24 mouse cellular contexts compared by ENCODE assay signal in the genomic region with DNA sequence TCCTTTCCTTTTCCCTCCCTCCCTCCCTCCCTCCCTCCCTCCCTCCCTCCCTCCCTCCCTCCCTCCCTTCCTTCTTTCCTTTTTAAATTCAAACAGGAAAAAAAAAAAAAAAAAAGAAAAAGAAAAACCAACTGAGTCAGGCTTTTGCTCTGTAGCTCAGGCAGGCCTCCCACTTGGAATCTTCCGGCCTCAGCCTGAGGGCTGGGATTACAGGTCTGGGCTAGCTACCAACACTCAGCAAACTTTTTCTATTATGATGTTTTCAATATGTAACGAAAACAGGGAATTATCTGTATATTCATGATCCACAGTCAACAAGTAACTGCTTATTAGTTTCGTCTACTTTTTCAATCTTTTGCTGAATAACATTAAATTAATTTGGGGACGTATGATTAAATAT. TPM values are rescaled to one million over a fixed set of nuclear protein-coding genes. Genes with fewer than 3 reads are reported as not detected.
"Had no signal": no experiment of that assay in that cellular context is flagged by ENCODE, and none has a peak within 500 bp of the region (broad histone marks: within the 10 kb centered on the region; RNA-seq: fewer than 3 reads in every experiment).

No protein-coding gene starts in this region.

- H3K36me3 ChIP-seq: midbrain, embryonic 10.5 days; midbrain, embryonic 12.5 days; neural tube, embryonic 13.5 days; neural tube, embryonic 15.5 days had no signal

- H3K9ac ChIP-seq: lung, embryonic 14.5 days; midbrain, embryonic 12.5 days; neural tube, embryonic 13.5 days; neural tube, embryonic 15.5 days had no signal

- H3K4me3 ChIP-seq: midbrain, embryonic 12.5 days; myocyte; neural tube, embryonic 13.5 days had no signal

- H3K27ac ChIP-seq: midbrain, embryonic 10.5 days; midbrain, embryonic 12.5 days; neural tube, embryonic 13.5 days; neural tube, embryonic 15.5 days had no signal

- H3K9me3 ChIP-seq: midbrain, embryonic 10.5 days; midbrain, embryonic 12.5 days; neural tube, embryonic 13.5 days; neural tube, embryonic 15.5 days had no signal

- ATAC-seq: midbrain, embryonic 16.5 days had no signal

- DNase-seq: lung, embryonic 14.5 days; lung, postnatal 10 days; lung, postnatal 4 days; midbrain, embryonic 14.5 days; retina, postnatal 1 day; right cerebral cortex, adult 18-20 months; right cerebral cortex, postnatal 25 days; right cerebral cortex, postnatal 4 days; spleen, adult 18-20 months; thymus, adult 18-20 months; thymus, postnatal 14 days; thymus, postnatal 36 days had no signal

RNA-seq across cellular contexts. Expression of gene Btn2a2, which starts 14.3 kb away (rescaled TPM):
- total RNA-seq: megakaryocyte, adult 5-6 weeks; megakaryocyte-erythroid progenitor cell, adult 5-6 weeks had no signal
- polyA plus RNA-seq: midbrain, embryonic 14.5 days; midbrain, embryonic 16.5 days; small intestine, adult 2 months; urinary bladder, adult 2 months had no signal

RNA-seq across cellular contexts. Expression of gene Hist1h2af, which starts 30.8 kb away (rescaled TPM):
- polyA plus RNA-seq: midbrain, embryonic 16.5 days; neural tube, embryonic 13.5 days had no signal

RNA-seq across cellular contexts. Expression of gene Hist1h3g, which starts 32.3 kb away (rescaled TPM):
- polyA plus RNA-seq: midbrain, embryonic 16.5 days had no signal

RNA-seq across cellular contexts. Expression of gene Btn1a1, which starts 37.2 kb away (rescaled TPM):
- total RNA-seq: megakaryocyte, adult 5-6 weeks; megakaryocyte-erythroid progenitor cell, adult 5-6 weeks had no signal
- polyA plus RNA-seq: midbrain, embryonic 12.5 days; neural tube, embryonic 11.5 days; neural tube, embryonic 15.5 days; stomach, embryonic 14.5 days; urinary bladder, adult 2 months had no signal
